Mouse (Mus musculus) hindbrain, embryonic 12.5 days (tissue): ENCODE measurements around the gene Fzd2. TPM values are rescaled to one million over a fixed set of nuclear protein-coding genes. Genes with fewer than 3 reads are reported as not detected.

Source experiments
- ATAC-seq: fragments of 200-750 bp; cut with Nextera tagmentation; 2 replicates; pipeline ENCODE4 v1.8.0; 2017; ENCODE audit warnings: moderate TSS enrichment; ENCODE audit not compliant: low FRiP score
- H3K27ac ChIP-seq: fragments of 300-500 bp; sonication (generic); 2 replicates; pipeline ENCODE4 v1.5.1; 2016; ENCODE audit warnings: mild to moderate bottlenecking
- H3K27me3 ChIP-seq: fragments of 300-500 bp; sonication (generic); 2 replicates; pipeline ENCODE4 v1.6.1; 2016; ENCODE audit warnings: mild to moderate bottlenecking
- H3K36me3 ChIP-seq: fragments of 300-500 bp; sonication (generic); 2 replicates; pipeline ENCODE4 v1.6.1; 2016; ENCODE audit warnings: mild to moderate bottlenecking
- H3K4me1 ChIP-seq: fragments of 300-500 bp; sonication (generic); 2 replicates; pipeline ENCODE4 v1.6.1; 2016
- H3K4me2 ChIP-seq: fragments of 300-500 bp; sonication (generic); replicated peaks from 2 replicates; pipeline ENCODE4 v1.6.1; 2016; ENCODE audit warnings: mild to moderate bottlenecking
- H3K4me3 ChIP-seq: fragments of 300-500 bp; sonication (generic); 2 replicates; pipeline ENCODE4 v1.5.1; 2016; ENCODE audit warnings: mild to moderate bottlenecking
- H3K9ac ChIP-seq: fragments of 300-500 bp; sonication (generic); 2 replicates; pipeline ENCODE4 v1.6.1; 2016; ENCODE audit warnings: mild to moderate bottlenecking, moderate library complexity
- H3K9me3 ChIP-seq: fragments of 300-500 bp; sonication (generic); replicated peaks from 2 replicates; pipeline ENCODE4 v1.6.1; 2016; ENCODE audit warnings: mild to moderate bottlenecking
- WGBS: fragments of 180-500 bp; shearing (Covaris S2); methylation state at CpG from one replicate; pipeline ENCODE4 v1.1.7; 2016; 5-methylcytosine and 5-hydroxymethylcytosine counted together
- polyA plus RNA-seq: library from polyadenylated mRNA; unstranded; fragments of >200 nt; fragmentation: Nextera tagmentation; extraction: Ambion mirVana; gene quantifications from 2 replicates; pipeline ENCODE4 v1.2.1, GENCODE M21; 2016

Gene Fzd2
- polyA plus RNA-seq, 1 experiment from 2014 or later: 39.9 TPM

- Histone ChIP-seq H3K27ac (no peak overlapping the region), H3K9me3 (no peaks in the 10 kb centered on the region), H3K4me3 (no peak overlapping the region), H3K4me2 (no peak overlapping the region), H3K4me1 (no peaks in the 10 kb centered on the region), H3K36me3 (no peaks in the 10 kb centered on the region), H3K27me3 (no peaks in the 10 kb centered on the region), H3K9ac (no peak overlapping the region)
- 76% methylated on average over 6 of the region's 6 CpGs for WGBS
- ATAC-seq: no peak
Measured at GRCm38 (mm10) chr11:102656931-102657330, 52.7 kb downstream of the Fzd2 start.

Other genes with a start within 250 kb of the Fzd2 start
- 30.8 and 33.5 TPM in 2 replicates for gene Slc4a1, start 238.2 kb upstream of the Fzd2 start, polyA plus RNA-seq
- 125 and 140 TPM in 2 replicates for gene Rundc3a, start 211.0 kb upstream of the Fzd2 start, polyA plus RNA-seq
- 148 and 157 TPM in 2 replicates for gene Slc25a39, start 196.4 kb upstream of the Fzd2 start, polyA plus RNA-seq
- 96.9 and 101 TPM in 2 replicates for gene Grn, start 174.1 kb upstream of the Fzd2 start, polyA plus RNA-seq
- 21.5 and 22.8 TPM in 2 replicates for gene Fam171a2, start 156.7 kb upstream of the Fzd2 start, polyA plus RNA-seq
- 7.1 and 8.5 TPM in 2 replicates for gene Itga2b, start 134.3 kb upstream of the Fzd2 start, polyA plus RNA-seq
- 74.6 and 76.7 TPM in 2 replicates for gene Gpatch8, start 48.0 kb upstream of the Fzd2 start, polyA plus RNA-seq
- 4.3 and 4.8 TPM in 2 replicates for gene Gm11627, start 24.9 kb upstream of the Fzd2 start, polyA plus RNA-seq
- 0.82 and 1.1 TPM in 2 replicates for gene Meioc, start 59.3 kb downstream of the Fzd2 start, polyA plus RNA-seq
- 44.0 and 48.0 TPM in 2 replicates for gene Ccdc43, start 93.4 kb downstream of the Fzd2 start, polyA plus RNA-seq
- 33.3 and 35.3 TPM in 2 replicates for gene Adam11, start 157.0 kb downstream of the Fzd2 start, polyA plus RNA-seq
- gene Gjc1, start 215.3 kb downstream of the Fzd2 start, polyA plus RNA-seq: 77.6 and 81.3 TPM in 2 replicates
- not detected in 2 replicates for gene Higd1b, start 231.5 kb downstream of the Fzd2 start, polyA plus RNA-seq